Mouse (Mus musculus) MEL (cell line): ENCODE data around the gene Cyb5d1. TPM values are rescaled to one million over a fixed set of nuclear protein-coding genes. Genes with fewer than 3 reads are reported as not detected.

Source experiments
- DNase-seq: peaks from one replicate; pipeline ENCODE4 v3.0.0; 2011; ENCODE audit warnings: low read depth, low spot score
- H3K27ac ChIP-seq: 2 replicates; pipeline ENCODE4 v1.5.1; 2012; ENCODE audit warnings: low read depth, mild to moderate bottlenecking, control low read depth, low read length, moderate library complexity; ENCODE audit not compliant: control insufficient read depth
- H3K27me3 ChIP-seq, 2 experiments: fragments of 150-350 bp in 1 of 2; sonication (generic) in 1 of 2; 2 replicates each; pipeline ENCODE4 v1.6.1; 2012; ENCODE audit warnings: low read length in 2 of 2, mild to moderate bottlenecking in 2 of 2, improper control_type of control experiment in 1 of 2, moderate library complexity in 1 of 2; ENCODE audit not compliant: insufficient read depth in 2 of 2, control insufficient read depth in 1 of 2
- H3K36me3 ChIP-seq, 2 experiments: 2 replicates each; pipeline ENCODE4 v1.6.1; 2012 to 2014; ENCODE audit warnings: low read length in 2 of 2, improper control_type of control experiment in 1 of 2, inconsistent platforms in 1 of 2, mild to moderate bottlenecking in 1 of 2; ENCODE audit not compliant: insufficient read depth in 2 of 2, control insufficient read depth in 1 of 2
- H3K4me1 ChIP-seq, 2 experiments: fragments of 150-350 bp in 1 of 2; sonication (generic) in 1 of 2; 2 replicates each; pipeline ENCODE4 v1.6.1; 2012; ENCODE audit warnings: low read length in 2 of 2, improper control_type of control experiment in 1 of 2, mild to moderate bottlenecking in 1 of 2; ENCODE audit not compliant: insufficient read depth in 2 of 2, control insufficient read depth in 1 of 2
- H3K4me3 ChIP-seq, 2 experiments: fragments of 150-350 bp in 1 of 2; sonication (generic) in 1 of 2; 2 replicates each; pipeline ENCODE4 v1.5.1; 2012; ENCODE audit warnings: low read depth in 2 of 2, low read length in 2 of 2, mild to moderate bottlenecking in 2 of 2, moderate library complexity in 2 of 2, control low read depth in 1 of 2, improper control_type of control experiment in 1 of 2; ENCODE audit not compliant: control insufficient read depth in 1 of 2, insufficient read depth in 1 of 2
- H3K79me2 ChIP-seq: 2 replicates; pipeline ENCODE4 v1.6.1; 2012; ENCODE audit warnings: mild to moderate bottlenecking, low read length, moderate library complexity; ENCODE audit not compliant: control insufficient read depth, poor library complexity, insufficient read depth
- H3K9ac ChIP-seq: 2 replicates; pipeline ENCODE4 v1.6.1; 2012; ENCODE audit warnings: low read depth, mild to moderate bottlenecking, control low read depth, low read length, moderate library complexity; ENCODE audit not compliant: control insufficient read depth, poor library complexity, severe bottlenecking
- H3K9me3 ChIP-seq: fragments of 150-350 bp; sonication (generic); replicated peaks from 2 replicates; pipeline ENCODE4 v1.6.1; 2012; ENCODE audit warnings: mild to moderate bottlenecking, low read length, improper control_type of control experiment, moderate library complexity; ENCODE audit not compliant: insufficient read depth
- CHD1 ChIP-seq: IDR thresholded peaks from 2 replicates; pipeline ENCODE4 v1.6.1; 2012; ENCODE audit warnings: low read depth, mild to moderate bottlenecking, inconsistent platforms, low read length, improper control_type of control experiment
- CTCF ChIP-seq, 3 experiments: IDR thresholded peaks in 2 of 3; conservative IDR thresholded peaks in 1 of 3; 2 replicates each; pipeline ENCODE4 v1.5.1; 2011 to 2012; ENCODE audit warnings: low read length in 3 of 3, low read depth in 2 of 3, mild to moderate bottlenecking in 2 of 3, improper control_type of control experiment in 1 of 3, inconsistent platforms in 1 of 3, mixed read lengths in 1 of 3, moderate library complexity in 1 of 3; ENCODE audit not compliant: control insufficient read depth in 1 of 3, insufficient read depth in 1 of 3, poor library complexity in 1 of 3, severe bottlenecking in 1 of 3
- E2F4 ChIP-seq: IDR thresholded peaks from 2 replicates; pipeline ENCODE4 v1.6.1; 2011; ENCODE audit warnings: low read depth, low read length, improper control_type of control experiment, borderline replicate concordance
- EP300 ChIP-seq, 2 experiments: IDR thresholded peaks; 2 replicates each; pipeline ENCODE4 v1.6.1; 2011; ENCODE audit warnings: improper control_type of control experiment in 2 of 2, low read length in 2 of 2, low read depth in 1 of 2, mild to moderate bottlenecking in 1 of 2
- GATA1 ChIP-seq: IDR thresholded peaks from 2 replicates; pipeline ENCODE4 v1.6.1; 2011; ENCODE audit warnings: low read depth, low read length, improper control_type of control experiment
- HCFC1 ChIP-seq: IDR thresholded peaks from 2 replicates; pipeline ENCODE4 v1.6.1; 2012; ENCODE audit warnings: low read depth, mild to moderate bottlenecking, inconsistent platforms, low read length, improper control_type of control experiment, moderate library complexity
- JUND ChIP-seq: IDR thresholded peaks from 2 replicates; pipeline ENCODE4 v1.6.1; 2011; ENCODE audit warnings: low read depth, mild to moderate bottlenecking, improper control_type of control experiment, low read length
- MAFK ChIP-seq: IDR thresholded peaks from 2 replicates; pipeline ENCODE4 v1.6.1; 2011; ENCODE audit warnings: low read depth, mild to moderate bottlenecking, low read length, improper control_type of control experiment, borderline replicate concordance
- MYB ChIP-seq: IDR thresholded peaks from 2 replicates; pipeline ENCODE4 v1.6.1; 2011; ENCODE audit warnings: mild to moderate bottlenecking, low read depth, low read length, improper control_type of control experiment
- MYC ChIP-seq: IDR thresholded peaks from 2 replicates; pipeline ENCODE4 v1.6.1; 2011; ENCODE audit warnings: low read depth, mild to moderate bottlenecking, low read length, improper control_type of control experiment, moderate library complexity
- NELFE ChIP-seq: IDR thresholded peaks from 2 replicates; pipeline ENCODE4 v1.6.1; 2011; ENCODE audit warnings: low read depth, low read length, improper control_type of control experiment
- POLR2AphosphoS5 ChIP-seq: IDR thresholded peaks from 2 replicates; pipeline ENCODE4 v1.6.1; 2012; ENCODE audit warnings: low read depth, borderline replicate concordance, mild to moderate bottlenecking, inconsistent platforms, low read length, moderate library complexity, mixed read lengths
- RCOR1 ChIP-seq: IDR thresholded peaks from 2 replicates; pipeline ENCODE4 v1.6.1; 2012; ENCODE audit warnings: low read depth, mild to moderate bottlenecking, inconsistent platforms, low read length, improper control_type of control experiment
- SIN3A ChIP-seq: IDR thresholded peaks from 2 replicates; pipeline ENCODE4 v1.6.1; 2012; ENCODE audit warnings: low read length, improper control_type of control experiment, inconsistent platforms
- TAL1 ChIP-seq: IDR thresholded peaks from 2 replicates; pipeline ENCODE4 v1.6.1; 2012; ENCODE audit warnings: mild to moderate bottlenecking, inconsistent platforms, low read length, moderate library complexity, mixed read lengths
- TBP ChIP-seq: IDR thresholded peaks from 2 replicates; pipeline ENCODE4 v1.8.0; 2011; ENCODE audit warnings: low read depth, low read length, improper control_type of control experiment
- UBTF ChIP-seq: IDR thresholded peaks from 2 replicates; pipeline ENCODE4 v1.6.1; 2012; ENCODE audit warnings: low read depth, mild to moderate bottlenecking, inconsistent platforms, low read length, improper control_type of control experiment, moderate library complexity, borderline replicate concordance; ENCODE audit not compliant: insufficient read depth
- USF1 ChIP-seq: IDR thresholded peaks from 2 replicates; pipeline ENCODE4 v1.6.1; 2014; ENCODE audit warnings: low read depth, mild to moderate bottlenecking, inconsistent platforms, low read length, improper control_type of control experiment, moderate library complexity
- USF2 ChIP-seq, 2 experiments: IDR thresholded peaks; 2 replicates each; pipeline ENCODE4 v1.6.1; 2011 to 2012; ENCODE audit warnings: improper control_type of control experiment in 2 of 2, low read length in 2 of 2, borderline replicate concordance in 1 of 2, inconsistent platforms in 1 of 2, low read depth in 1 of 2, mild to moderate bottlenecking in 1 of 2; ENCODE audit not compliant: insufficient read depth in 1 of 2
- ZC3H11A ChIP-seq: IDR thresholded peaks from 2 replicates; pipeline ENCODE4 v1.6.1; 2012; ENCODE audit warnings: low read depth, mild to moderate bottlenecking, inconsistent platforms, low read length, improper control_type of control experiment
- ZNF384 ChIP-seq: IDR thresholded peaks from 2 replicates; pipeline ENCODE4 v1.6.1; 2012; ENCODE audit warnings: low read depth, mild to moderate bottlenecking, inconsistent platforms, low read length, improper control_type of control experiment
- polyA plus RNA-seq, 2 experiments: library from polyadenylated mRNA; stranded (reverse) in 1 of 2; unstranded in 1 of 2; fragments of >175 nt in 1 of 2; fragments of >200 nt in 1 of 2; gene quantifications; 2 replicates each; pipeline versions ENCODE4 v1.2.1 to v1.2.4; 2012; ENCODE audit warnings: low replicate concordance in 2 of 2, low read depth in 1 of 2; ENCODE audit not compliant: insufficient read length in 2 of 2, insufficient read depth in 1 of 2, missing spikeins in 1 of 2
- total RNA-seq: library from RNA; depleted of rRNA; stranded (reverse); fragments of 300-350 nt; gene quantifications from 2 replicates; pipeline ENCODE4 v1.2.3, GENCODE M21; 2012

Cyb5d1 gene
- total and polyA plus RNA-seq, 3 experiments: 21.3 to 39.6 TPM; not detected in 1

DNA sequence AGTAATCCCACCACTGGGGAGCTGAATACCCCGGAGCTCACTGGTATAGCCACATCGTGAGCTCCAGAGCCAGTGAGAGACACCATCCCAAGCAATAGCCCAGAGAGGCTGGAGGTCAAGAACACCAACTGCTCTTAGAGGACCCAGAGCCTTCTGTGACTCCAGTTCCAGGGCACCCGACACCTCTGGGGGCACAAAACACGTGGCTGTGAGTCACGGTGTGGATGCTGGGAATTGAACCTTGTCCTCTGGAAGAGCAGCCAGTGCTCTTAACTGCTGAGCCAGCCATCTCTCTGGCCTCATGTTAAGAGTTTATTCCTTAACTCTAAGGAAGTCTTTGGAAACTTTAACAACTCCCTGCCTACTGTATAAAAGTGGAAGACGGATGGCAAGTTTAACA is 10.5 kb downstream of the Cyb5d1 start:
- TF ChIP-seq MAFK: no peak
- no peak for TF ChIP-seq UBTF
- no peak for TF ChIP-seq HCFC1
- TF ChIP-seq TAL1: no peak
- H3K36me3 ChIP-seq: no peaks in the 10 kb centered on the region
- no peak for DNase-seq
- no peak overlapping the region for H3K9ac ChIP-seq
- H3K79me2 ChIP-seq: no peaks in the 10 kb centered on the region
- H3K4me1 ChIP-seq: no peaks in the 10 kb centered on the region
- no peaks in the 10 kb centered on the region for H3K27me3 ChIP-seq
- no peak overlapping the region for H3K4me3 ChIP-seq
- H3K27ac ChIP-seq: no peak overlapping the region
- H3K9me3 ChIP-seq: no peaks in the 10 kb centered on the region

DNA sequence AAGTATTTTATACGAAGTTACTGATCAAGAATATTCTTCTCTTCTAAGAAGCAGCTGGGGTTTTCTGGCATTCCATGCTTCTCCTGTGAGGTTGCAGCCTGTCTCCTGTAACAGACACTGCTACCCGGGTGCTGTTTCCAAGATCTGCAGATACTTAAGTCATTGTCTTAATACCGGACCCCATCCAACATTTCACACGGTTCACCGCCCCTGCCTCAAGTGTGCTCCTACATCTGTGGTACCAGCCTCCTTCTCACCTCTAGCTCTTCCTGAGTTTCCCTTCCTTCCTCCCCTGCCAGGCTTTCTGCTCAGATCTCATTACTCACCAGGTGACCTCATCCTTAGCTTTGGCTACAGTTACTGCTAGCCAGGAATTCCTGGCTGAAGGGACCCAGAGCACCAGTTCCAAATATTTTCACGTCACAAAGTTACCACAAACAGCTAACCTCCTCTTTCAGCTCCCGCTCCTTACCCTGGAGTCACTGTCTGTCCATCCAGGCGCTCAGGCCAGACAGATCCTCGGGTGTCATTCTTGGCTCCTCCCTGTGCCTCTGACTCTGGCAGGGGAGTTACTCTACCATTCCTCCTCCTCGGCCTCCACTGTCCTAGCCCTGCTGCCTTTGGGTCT is 12.8 kb downstream of the Cyb5d1 start:
- Histone ChIP-seq H3K9me3 (no peaks in the 10 kb centered on the region), H3K27me3 (no peaks in the 10 kb centered on the region), H3K4me3 (no peak overlapping the region), H3K27ac (no peak overlapping the region), H3K36me3 (no peaks in the 10 kb centered on the region), H3K4me1 (no peaks in the 10 kb centered on the region), H3K9ac (no peak overlapping the region), H3K79me2 (no peaks in the 10 kb centered on the region)
- no peak for DNase-seq
- TF ChIP-seq ZNF384 (no peak), POLR2AphosphoS5 (no peak), RCOR1 (no peak), MYB (no peak), EP300 (IDR thresholded peaks at IDR 0.05; ENCODE audit: low read depth in 1 of 2, low read length in 2 of 2) (no peak), TBP (no peak), NELFE (no peak), SIN3A (no peak), MAFK (no peak), CHD1 (no peak), MYC (no peak), JUND (no peak), ZC3H11A (no peak), GATA1 (no peak), USF2 (IDR thresholded peaks at IDR 0.05; ENCODE audit: borderline replicate concordance in 1 of 2, insufficient read depth in 1 of 2, low read depth in 1 of 2, low read length in 2 of 2) (no peak), USF1 (no peak), E2F4 (no peak), CTCF (IDR thresholded peaks at IDR 0.05 in 2 of 3, conservative IDR thresholded peaks at IDR 0.05 in 1 of 3; ENCODE audit: control insufficient read depth in 1 of 3, insufficient read depth in 1 of 3, low read depth in 2 of 3, low read length in 3 of 3, poor library complexity in 1 of 3, severe bottlenecking in 1 of 3) (no peak)
